Mouse (Mus musculus) E14TG2a.4 (cell line): ENCODE measurements around the gene Zfp493.

ENCODE experiments used
- CTCF ChIP-seq: conservative IDR thresholded peaks from 2 replicates; pipeline ENCODE4 v1.5.1; 2014; ENCODE audit warnings: low read length
- NANOG ChIP-seq: IDR thresholded peaks from 2 replicates; pipeline ENCODE4 v1.6.1; 2014; ENCODE audit warnings: borderline replicate concordance, low read length, mixed read lengths
- POU5F1 ChIP-seq: IDR thresholded peaks from 2 replicates; pipeline ENCODE4 v1.6.1; 2014; ENCODE audit warnings: low read length, borderline replicate concordance

- TF ChIP-seq CTCF (no peak), POU5F1 (no peak), NANOG (no peak)
Measured at GRCm38 (mm10) chr13:67812961-67813709, 33.6 kb downstream of the Zfp493 start.
